Mouse (Mus musculus) kidney, postnatal 14 days (tissue): ENCODE results near the gene Epha2.

ENCODE experiments used
- DNase-seq: peaks from one replicate; pipeline ENCODE4 v3.0.0; 2022; ENCODE audit warnings: mixed read lengths

The Epha2 gene

GRCm38 (mm10) chr4:141334695-141335094, 33.7 kb downstream of the Epha2 start:
- peak; percentile 58 for DNase-seq

DNA sequence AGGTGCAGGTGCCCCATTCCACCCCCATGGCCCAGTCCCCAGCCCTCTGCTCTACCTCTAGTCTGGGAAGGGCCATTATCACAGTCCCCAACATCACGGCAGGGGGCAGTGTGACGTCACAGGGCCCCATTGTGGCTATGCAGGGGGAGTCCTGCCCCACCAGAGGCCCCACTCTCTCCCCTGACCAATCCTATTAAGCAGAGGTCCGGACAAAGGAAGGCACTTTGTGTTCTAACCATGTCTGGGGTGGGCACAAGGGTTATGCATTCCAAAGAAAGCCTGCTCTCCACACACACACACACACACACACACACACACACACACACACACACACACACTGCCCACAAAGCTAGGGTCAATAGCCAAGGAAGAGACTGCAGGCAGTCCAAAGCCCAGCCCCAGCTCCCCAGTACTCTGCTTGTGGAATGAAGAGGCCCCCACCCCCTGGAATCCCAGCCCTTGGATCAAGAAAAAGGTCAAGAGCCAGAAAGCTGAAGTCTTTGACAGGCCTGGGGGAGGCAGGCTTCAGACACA, 34.3 kb downstream of the Epha2 start:
- DNase-seq, result peak; percentile 55

DNA sequence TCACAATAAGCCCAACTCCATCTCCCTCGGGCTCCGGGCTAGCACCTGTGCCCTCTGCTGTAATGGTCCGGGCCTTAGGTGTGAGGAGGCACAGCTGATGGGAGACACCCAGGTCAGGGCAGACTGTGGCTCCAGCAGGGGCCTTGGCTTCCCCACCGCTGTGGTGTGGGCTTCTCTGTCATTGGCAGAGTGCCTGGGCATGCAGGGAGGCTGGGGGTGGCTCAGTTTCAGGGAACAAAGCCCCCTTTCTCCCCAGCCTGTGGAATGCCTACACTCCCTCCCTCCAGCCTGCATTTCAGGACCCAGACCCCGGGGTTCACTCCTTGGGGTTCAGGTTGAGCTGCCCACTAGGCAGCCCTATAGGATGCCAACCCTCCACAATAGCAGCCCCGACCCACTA, 35.2 kb downstream of the Epha2 start:
- DNase-seq, result no peak

DNA sequence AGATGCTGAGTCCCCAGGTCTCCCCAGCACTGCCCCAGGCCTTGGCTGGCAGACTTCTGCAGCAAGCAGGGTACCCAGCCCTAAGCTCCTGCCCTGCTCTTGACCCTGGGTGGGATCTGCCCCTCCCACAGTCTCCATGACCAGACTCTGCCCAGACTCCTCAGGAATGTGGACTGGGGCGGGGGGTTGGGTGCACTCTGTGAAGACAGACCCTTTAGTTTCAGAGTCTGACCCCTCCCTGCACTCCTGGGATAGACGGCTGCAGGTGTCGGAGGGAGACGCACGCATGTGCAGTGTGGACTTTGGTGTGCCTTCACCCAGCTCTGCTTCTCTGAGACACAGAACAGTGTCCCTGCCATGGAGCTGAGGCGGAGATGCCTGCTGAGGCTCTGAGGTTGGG, 36.9 kb downstream of the Epha2 start:
- no peak for DNase-seq

GRCm38 (mm10) chr4:141338853-141339252, 37.8 kb downstream of the Epha2 start:
- no peak for DNase-seq

GRCm38 (mm10) chr4:141341477-141341876, 40.4 kb downstream of the Epha2 start:
- DNase-seq, result no peak

GRCm38 (mm10) chr4:141343515-141343914, 42.5 kb downstream of the Epha2 start:
- no peak for DNase-seq

DNA sequence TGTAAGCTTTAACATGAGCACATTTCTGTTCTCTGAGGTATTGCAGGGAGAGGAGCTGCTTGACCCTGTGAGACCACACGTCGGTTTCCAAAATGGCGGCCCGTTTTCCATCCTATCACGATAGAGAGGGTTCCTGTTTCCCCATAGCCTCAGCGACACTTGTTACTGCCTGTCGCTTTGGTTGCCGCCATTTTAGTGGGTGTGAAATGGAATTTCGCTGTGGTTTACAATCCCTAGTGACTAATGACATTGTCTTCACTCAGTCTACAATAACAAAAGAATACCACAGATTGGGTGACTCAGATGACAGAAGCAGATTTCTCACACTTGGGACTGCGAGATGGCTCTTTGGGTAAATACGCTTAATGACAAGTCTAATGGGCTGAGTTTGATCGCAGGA, 44.2 kb downstream of the Epha2 start:
- DNase-seq, result no peak

- DNase-seq, result no peak
Measured at GRCm38 (mm10) chr4:141347365-141347797, 46.3 kb downstream of the Epha2 start.

DNA sequence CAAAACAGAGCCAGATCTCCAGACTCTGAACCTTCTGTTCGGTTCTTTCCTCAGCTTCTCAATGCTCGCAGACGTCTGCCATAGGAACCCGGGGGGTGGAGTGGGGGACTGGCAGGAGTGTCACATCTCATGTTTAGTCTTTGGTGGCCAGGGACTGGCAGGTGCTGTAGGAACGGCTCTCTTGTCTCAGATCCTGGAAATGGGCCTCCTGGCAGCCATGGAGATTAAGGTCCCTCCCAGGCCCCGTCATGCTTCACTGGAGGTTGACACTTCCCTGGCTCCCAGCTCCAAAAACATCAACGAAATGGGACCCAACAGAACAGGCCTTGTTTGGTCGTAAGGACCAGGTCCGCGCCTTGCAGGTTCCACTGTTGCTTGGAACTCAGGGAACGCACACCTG, 47.6 kb downstream of the Epha2 start:
- DNase-seq, result no peak

- no peak for DNase-seq
Measured at GRCm38 (mm10) chr4:141350015-141350414, 49.0 kb downstream of the Epha2 start.

DNA sequence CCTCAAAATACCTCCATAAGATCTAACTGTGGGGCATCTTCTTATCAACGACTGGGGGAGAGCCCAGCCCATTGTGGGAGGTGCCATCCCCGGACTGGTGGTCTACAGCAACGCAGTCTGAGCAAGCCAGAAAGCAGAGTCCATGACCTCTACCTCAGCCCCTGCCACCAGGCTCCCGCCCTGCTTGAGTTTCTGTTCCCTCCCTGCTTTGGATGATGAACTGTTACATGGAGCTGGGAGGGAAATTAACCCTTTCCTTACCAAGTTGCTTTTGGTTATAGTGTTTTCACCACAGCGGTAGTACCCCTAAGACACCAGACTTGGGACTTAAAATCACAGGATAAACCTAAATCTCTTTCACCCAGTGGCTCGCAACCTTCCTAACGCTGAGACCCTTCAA, 50.9 kb downstream of the Epha2 start:
- DNase-seq, result no peak

- DNase-seq, result peak; percentile 59
Measured at GRCm38 (mm10) chr4:141352986-141353385, 51.9 kb downstream of the Epha2 start.

DNA sequence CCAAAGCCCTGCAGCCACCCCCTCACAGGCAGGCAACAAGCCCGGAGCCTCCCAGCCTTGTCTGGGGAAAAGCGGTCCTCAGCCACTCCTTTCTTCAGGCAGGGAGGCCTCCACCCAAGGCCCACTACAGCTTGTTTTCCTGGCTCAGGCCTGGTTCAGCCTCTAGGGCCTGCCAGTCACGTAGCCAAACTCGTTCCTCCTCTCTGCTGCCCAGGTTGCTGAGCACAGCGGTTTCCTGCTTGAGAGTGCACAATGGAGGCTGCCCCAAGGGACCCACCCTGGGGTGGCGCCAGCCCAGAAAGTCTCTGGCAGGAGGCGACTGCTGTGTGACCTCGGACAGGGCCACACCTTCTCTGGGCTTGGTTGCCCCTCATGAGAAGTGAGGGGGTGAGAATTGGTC, 52.8 kb downstream of the Epha2 start:
- DNase-seq, result peak; percentile 64

GRCm38 (mm10) chr4:141357811-141358210, 56.8 kb downstream of the Epha2 start:
- DNase-seq, result no peak

- DNase-seq, result no peak
Measured at GRCm38 (mm10) chr4:141359222-141359621, 58.2 kb downstream of the Epha2 start.

GRCm38 (mm10) chr4:141360846-141361245, 59.8 kb downstream of the Epha2 start:
- no peak for DNase-seq

- peak; percentile 88 for DNase-seq
Measured at GRCm38 (mm10) chr4:141362937-141363548, 62.0 kb downstream of the Epha2 start.

DNA sequence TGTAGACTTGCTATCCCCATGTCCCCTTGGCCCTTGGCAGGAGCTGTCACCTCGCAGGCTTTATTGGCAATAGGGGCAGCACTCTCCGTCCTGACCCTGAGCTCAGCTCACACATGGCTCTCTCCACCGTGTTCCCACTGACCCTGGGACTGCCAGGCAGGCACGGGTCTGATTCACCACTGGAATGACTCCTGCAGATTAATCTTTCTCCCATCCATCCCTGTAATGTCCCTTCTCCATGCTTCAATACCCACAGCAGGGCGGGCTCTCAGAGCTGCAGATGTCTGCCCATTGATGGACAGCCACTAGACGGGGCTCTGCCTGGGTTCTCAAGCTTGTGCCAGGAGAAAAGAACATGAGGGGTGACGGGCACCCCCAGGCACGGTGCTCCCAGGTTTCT, 64.1 kb downstream of the Epha2 start:
- peak; percentile 49 for DNase-seq

DNA sequence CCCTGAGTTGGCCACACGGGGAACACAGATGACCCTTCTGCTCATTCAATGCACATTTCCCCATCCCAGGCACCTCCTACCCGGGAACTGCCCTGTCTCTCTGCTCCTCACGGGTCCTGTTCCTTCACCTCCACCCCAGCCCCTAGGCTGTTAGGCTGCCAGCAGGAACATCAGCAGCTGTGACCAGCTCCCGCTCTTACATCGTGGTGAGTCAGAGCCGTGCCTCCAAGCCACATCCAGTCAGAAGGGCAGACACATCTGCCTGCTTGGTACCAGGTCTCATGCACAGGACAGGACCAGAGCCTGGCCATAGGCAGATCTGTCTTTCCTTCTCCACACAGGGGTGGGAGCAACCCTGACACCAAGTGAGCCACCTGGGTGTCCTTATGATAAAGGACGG, 64.8 kb downstream of the Epha2 start:
- DNase-seq, result no peak

GRCm38 (mm10) chr4:141367997-141368791, 67.2 kb downstream of the Epha2 start, which contains the start of gene Fam131c:
Gene Fam131c, plus strand, starts transcription at chr4:141368220.
- DNase-seq, result peak; percentile 75

GRCm38 (mm10) chr4:141372426-141372825, 71.4 kb downstream of the Epha2 start:
- no peak for DNase-seq
